Mouse (Mus musculus): Measurements from ENCODE around the gene Tctn1.
"Not testable (repeated sequence)": the region's sequence is repeated elsewhere in the genome, so short reads cannot be mapped to it uniquely, and the experiment has no call there.

The Tctn1 gene

DNA sequence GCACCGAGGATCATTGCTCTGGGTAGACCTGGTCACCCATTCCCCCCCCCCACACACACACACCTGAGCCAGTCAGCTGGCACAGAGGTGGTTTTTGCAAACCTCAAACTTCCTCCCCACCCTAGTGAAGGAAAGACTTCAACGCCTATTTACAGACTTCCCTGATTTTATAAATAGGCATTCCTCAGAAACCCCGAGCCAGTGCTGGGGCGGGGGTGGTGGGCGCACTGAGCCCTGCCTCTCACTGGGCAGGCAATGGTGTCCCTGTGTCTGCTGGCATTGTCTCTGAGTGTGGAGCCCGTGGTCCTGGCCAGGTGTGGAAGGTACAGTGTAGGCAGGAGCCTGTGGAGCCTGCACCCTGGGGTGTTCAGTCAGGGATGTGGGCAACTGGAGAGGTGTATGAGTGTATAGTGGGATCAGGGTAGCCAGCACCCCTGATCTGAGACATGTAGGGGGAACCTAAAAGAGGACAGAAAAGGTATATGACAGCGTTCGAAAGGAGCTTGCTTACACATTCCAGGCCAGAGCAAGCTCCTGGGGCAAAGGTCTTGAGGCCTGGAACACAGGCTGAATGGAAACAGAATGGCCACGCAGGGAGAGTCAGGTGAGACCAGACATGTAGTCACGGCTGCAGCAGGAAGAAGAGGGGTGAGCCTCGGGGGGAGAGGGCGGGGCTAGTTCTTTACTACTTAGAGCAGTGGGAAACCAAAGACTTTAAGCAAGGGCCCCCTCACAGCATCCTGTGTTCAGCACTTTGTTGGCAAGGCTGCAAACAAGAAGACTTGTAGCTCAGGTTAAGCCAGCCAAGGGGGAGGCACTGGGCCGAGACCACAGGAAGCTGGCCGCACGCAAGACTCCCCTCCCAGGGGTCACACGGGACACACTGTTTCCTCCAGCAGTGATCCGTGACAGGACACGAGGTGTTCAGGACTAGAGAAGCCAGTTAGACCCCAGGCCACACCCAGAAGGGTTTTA, 44.3 kb downstream of the Tctn1 start:
- no peak for DNase-seq (ENCODE audit: low read depth, low spot score)

DNA sequence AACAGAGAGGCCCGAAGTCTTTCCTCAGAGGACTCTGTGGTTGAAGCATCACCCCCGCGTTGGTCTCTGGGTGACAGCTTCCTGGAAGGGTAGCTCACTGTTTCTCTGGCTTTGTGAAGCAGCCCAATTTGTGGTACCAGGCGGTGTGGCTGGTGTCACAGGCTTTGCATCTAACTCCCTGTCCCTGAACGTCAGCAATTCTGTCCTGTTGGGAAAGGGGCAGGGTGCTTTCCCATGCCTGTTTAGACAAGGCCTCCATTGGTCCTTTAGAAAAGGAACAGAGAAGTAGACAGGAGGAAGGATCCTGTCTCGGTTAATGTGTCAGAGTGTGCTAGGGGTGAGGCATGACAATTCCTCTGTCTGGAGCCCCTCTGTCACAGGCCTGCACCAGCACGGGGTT, 45.3 kb downstream of the Tctn1 start:
- DNase-seq (ENCODE audit: low read depth, low spot score): no peak

DNA sequence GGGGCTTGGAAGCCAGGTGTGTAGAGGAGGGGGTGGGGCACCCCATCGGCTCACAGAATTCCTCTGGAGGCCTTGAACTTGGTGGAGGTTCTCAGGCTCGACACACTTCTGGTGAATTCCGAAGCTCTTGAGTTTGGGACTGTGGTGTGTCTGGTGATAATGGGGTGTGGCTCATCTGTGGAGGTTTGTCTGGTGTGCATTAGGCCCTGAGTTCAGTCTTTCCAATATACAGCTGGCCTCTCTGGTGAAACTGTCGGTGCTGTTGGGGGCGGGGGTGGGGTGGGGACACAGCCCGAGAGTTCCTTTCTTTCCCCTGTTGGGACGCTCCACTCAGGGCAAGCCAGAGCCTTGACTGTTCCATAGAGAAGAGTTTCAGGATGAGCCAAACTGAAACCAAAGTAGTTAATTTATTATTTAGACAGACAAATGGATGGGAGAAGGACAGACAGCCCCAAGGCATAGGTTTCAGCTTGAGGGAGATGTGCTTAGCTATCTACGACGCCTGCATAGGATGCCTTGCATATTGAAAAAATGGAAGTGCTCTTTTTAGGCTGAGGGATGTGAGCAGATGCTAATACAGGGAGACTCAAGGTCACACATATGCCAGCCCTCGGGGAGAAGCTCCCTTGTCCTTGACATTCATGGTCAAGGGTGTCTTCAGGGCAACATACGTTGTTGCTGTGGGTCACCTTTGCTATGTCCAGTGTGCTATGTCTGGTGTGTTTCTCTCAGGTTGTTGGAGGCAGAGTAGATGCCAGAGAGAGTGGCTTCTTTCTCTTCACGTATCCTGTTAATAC, 46.0 kb downstream of the Tctn1 start:
- no peak for DNase-seq (ENCODE audit: low read depth, low spot score)

DNA sequence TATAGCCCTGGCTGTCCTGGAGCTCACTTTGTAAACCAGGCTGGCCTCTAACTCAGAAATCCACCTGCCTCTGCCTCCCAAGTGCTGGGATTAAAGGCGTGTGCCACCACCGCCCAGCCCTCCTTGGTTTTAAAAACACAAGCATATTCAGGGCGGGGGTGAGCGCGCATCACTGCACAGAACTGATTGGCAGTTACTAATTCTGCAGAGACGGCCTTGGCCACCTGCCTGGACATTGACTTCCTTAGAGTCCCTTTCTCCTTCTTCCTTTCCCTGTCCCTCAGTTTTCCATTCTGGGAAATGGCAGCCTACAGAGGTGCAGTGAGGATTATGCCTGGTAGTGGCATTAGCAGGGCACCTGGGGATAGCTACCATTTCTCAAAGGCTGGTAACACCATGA, 46.6 kb downstream of the Tctn1 start:
- DNase-seq (ENCODE audit: low read depth, low spot score): no peak

DNA sequence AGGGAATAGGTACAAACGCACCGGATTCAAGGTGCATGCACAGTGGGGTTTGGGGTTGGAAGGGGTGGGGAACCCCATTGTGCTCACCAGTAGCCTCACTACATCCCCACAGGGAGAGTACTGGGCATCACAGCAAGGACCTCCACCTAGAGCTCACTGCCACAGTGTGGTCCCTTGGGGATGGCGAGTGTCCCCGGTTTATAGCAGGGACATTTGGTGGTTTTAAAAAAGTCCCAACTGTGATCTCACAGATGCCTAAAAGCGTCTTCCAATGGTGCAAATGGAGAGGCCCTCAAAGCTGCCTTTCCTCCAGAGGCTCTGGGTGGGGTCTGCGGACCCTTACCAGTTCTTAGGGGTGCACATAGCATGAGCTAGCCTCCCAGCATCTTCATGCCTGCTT, 50.4 kb downstream of the Tctn1 start:
- DNase-seq (ENCODE audit: low read depth, low spot score): no peak

DNA sequence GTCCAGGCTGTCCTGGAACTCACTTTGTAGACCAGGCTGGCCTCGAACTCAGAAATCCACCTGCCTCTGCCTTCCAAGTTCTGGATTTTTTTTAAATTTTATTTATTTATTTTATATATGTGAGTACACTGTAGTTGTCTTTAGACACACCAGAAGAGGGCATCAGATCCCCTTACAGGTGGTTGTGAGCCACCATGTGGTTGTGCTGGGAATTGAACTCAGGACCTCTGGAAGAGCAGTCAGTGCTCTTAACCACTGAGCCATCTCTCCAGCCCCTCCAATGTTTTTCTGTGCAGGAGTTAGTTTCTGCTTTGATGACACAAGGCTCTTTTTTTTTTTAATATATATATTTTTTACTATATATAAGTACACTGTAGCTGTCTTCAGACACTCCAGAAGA, 51.4 kb downstream of the Tctn1 start:
- not testable (repeated sequence) for DNase-seq (ENCODE audit: low read depth, low spot score)

DNA sequence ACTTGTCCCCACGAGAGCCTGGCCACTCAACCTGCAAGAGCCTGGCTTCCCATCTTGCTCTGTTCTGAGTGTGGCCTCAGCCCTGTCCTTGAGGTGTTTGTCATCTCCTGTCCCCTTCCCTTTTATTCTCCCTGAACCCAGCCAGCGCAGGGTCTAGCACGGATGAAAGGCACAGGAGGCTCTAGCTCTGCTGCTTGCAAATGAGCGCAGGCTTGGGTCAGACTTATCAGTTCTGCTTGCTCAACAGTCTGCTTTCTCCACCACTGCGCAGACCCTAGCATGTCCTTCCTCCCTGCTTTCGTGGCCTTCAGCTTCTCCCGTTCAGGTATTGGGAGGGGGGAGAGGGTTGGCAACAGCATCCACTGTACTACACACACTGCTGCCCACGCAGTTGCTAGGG, 52.1 kb downstream of the Tctn1 start:
- DNase-seq (ENCODE audit: low read depth, low spot score): no peak

DNA sequence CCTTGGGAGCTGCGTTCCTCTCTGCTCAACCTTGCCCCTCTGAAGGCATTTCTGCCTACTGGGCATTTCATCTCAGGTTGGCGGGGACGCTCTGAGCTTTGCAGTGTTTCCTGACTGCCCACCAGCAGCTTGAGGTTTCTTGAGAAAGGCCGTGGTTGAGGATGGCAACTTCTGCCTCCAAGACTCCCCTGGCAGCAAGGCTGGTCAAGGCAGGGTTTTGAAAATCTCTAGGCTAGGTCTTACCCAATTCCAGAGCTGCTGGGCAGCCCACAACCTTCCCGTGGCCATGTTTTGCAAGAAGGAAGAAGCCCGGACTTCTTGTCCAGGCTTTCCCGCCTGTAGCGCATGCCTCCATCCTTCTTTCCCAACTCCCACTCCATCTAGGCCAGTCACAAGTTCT, 53.4 kb downstream of the Tctn1 start:
- no peak for DNase-seq (ENCODE audit: low read depth, low spot score)

DNA sequence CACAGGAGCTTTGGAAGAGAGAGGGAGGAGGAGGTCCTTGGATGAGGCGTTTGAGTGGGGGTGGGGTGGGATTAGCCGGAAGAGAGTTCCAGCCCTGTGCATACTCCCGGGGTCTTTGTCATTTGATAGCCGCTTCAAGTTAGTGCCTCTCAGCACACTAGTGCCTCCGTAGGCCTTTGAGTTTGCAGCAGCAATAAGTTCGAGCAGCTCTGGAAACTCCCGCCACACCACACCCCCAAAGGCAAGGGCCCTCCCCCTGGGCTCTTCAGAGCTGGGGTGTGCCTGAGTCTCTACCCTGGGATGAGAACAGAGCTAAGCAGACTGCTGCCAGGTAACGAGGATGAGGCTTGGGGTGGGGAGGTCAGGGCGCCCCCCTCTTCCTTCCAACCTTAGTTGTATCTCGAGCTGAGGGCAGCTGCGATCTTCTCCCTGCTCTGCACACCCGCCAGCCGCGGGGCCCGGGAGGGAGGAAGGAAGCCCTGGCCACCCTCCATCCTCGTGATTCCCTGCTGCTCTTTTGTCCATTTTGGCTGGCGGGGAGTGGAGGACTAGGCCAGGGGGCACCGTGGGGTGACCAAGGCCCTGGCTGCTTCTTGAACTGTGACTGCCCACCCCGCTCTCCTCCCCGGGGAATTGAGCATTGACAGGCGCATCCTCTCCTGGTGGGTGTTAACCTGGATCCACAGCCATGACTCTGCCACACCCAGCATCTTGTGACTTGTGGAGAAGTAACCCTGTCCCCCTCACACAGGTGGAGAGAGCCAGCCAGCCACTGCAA, 54.5 kb downstream of the Tctn1 start:
- DNase-seq (ENCODE audit: low read depth, low spot score): no peak

DNA sequence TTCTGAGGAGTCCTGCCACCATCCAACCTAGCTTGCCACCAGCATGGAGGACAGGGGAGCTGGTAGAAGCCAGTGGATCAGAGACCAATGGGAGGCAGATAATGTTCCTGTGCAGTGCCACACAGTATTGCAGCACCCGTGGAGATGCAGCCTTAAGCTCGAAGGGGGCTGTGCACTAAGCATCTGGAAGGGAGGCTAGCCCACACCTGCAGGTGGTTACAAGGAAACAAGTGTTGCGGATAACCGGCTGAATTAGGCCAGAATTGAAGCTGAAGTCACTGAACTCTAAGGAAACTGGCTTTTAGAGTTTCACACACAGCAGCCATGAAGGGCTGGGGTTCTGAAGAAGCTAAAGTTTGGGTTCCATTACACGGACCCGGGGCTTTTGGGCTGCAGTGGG, 55.4 kb downstream of the Tctn1 start:
- no peak for DNase-seq (ENCODE audit: low read depth, low spot score)

DNA sequence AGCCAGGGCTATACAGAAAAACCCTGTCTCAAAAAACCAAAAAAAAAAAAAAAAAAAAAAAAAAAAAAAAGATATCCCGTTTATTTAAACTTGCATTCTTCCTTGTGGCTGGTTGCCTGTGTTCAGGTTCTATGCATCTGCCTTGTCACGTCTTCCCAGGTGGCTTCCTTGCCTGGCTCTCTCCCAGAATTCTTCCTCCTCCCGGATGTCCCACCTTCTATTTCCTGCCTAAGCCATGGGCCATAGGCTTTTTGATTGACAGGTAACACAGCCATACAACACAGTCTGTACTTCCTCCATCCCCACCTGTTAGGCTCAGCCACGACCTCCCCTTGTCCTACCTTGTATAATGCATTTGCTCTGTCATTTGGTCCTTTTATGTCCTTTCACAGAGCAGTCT, 57.8 kb downstream of the Tctn1 start, which contains the start of gene Hvcn1:
TSS of gene Hvcn1 (plus strand) at position 330 of the 400 bp plus-strand sequence.
- DNase-seq (ENCODE audit: low read depth, low spot score): no peak

DNA sequence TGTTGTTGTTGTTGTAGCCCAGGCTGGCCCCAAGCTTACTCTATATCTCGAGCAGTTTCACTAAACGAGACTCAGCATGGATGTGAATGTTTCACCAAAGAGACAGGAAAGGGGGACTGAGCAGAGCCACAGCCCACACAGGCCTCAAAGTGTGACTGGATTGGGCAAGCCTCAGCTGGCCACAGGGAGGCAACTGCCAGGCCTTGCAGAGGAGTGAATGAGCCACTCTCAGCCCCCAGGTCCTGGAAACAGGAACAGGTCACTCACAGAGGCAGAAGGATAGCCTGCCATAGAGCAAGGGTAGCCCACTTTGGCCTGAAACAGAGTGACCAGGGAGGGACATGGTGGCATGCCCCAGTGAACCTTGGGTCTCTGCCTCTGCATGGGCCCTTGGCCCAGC, 60.1 kb downstream of the Tctn1 start:
- no peak for DNase-seq (ENCODE audit: low read depth, low spot score)

DNA sequence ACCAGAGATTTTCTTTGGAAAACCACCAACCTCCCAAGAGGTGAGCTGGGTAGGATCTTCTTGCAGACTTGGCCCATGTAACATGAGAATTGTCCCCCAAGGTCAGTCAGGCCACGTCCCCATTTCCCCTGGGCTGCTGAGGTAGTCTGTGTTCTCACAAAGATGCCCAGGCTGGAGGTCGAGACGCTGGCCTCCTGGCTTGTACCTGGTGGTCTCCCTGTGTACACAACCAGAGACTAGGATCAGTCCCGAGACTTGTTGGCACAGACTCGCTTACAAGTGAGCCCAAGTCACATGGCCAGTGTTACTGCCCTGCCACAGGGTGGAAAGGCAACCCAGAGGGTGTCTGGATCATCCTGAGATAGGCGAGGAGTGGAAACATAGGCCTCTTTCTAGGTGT, 62.4 kb downstream of the Tctn1 start:
- DNase-seq (ENCODE audit: low read depth, low spot score): no peak

DNA sequence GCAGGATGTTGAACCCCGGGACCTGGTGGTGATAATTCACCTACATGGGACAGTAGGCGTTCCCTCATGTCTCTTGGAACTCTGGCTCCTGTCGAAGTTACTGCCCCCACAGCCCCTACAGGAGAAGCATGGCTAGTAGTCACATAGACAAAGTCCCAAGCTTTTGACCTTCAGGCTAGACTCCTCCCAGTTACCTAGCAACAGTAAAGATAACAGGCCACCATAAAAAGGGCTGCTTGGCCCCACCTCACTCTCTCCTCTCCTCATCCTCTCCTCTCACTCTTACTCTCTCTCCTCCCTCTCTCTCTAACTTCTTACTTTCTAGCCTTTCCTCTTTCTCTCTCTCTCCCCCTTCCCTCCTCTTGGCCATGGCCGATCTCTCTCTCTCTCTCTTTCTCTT, 63.4 kb downstream of the Tctn1 start:
- DNase-seq (ENCODE audit: low read depth, low spot score): no peak

DNA sequence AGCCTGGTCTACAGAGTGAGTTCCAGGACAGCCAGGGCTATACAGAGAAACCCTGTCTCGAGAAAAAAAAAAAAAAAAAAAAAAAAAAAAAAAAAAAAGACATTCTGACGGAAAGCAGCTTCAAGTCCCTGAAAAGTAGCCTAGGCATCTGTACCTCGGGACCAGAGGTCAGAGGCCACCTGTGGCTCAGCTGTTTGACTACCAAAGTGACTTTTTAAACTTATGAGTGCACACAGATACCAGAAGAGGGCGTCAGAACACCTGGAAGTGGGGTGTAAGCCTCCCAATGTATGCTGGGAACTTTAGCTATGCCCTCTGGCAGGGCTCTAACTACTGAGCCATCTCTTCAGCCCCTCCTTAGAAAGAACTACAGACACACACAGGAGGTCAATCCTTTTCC, 71.9 kb downstream of the Tctn1 start:
- DNase-seq (ENCODE audit: low read depth, low spot score): no peak

DNA sequence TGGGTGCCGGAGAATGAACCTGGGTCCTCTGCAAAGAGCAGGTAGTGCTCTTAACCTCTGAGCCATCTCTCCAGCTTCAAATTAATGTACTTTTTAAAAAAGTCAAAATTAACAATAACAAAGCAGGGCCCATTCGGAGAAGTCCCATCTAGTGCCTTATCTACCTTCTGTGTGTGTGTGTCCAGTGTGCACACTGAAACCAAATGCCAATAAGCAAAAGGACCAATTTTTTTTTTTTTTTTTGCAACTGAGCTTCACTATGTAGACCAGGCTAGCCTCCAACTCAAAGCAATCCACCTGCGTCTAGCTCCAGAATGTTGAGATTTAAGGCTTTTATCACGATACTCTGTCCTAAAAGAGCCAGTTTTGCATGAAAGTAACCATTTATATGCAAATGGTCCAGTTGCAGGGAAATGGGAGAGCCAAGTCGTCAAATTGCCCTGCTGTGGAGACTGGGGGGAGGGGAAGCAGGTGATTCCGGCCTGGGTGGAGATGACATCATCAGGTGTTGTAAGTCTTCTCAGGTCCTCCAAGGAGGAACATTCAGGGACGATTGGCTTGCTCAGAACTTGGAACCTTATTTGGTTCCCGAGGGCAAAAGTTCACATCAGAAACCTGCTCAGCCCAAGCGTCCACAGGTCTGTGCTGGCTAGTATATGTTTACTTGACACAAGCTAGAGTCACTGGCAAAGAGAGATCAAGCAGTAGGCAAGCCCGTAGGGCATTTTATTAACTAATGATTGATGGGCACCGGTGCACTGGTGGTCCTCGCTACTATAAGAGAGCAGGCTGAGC, 72.8 kb downstream of the Tctn1 start:
- DNase-seq (ENCODE audit: low read depth, low spot score): no peak

DNA sequence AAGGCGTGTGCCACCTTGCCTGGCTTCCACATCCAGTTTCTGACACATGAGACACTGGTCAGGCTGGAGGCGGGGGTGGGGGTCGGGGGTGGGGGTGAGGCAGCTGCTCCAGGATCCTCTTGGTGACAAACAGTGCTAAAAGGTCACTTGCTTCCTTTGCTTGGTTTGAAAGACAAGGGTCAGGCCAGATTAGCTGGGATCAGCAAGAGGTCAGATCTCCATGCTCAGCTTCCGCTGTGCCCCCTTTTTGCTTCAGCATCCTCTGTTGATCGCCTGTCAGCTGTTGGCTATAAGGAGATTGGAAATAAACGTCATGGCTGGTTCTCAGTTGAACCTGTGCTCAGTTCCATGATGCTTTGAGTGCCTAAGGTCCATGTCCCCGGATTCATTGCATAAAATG, 73.8 kb downstream of the Tctn1 start:
- no peak for DNase-seq (ENCODE audit: low read depth, low spot score)

DNA sequence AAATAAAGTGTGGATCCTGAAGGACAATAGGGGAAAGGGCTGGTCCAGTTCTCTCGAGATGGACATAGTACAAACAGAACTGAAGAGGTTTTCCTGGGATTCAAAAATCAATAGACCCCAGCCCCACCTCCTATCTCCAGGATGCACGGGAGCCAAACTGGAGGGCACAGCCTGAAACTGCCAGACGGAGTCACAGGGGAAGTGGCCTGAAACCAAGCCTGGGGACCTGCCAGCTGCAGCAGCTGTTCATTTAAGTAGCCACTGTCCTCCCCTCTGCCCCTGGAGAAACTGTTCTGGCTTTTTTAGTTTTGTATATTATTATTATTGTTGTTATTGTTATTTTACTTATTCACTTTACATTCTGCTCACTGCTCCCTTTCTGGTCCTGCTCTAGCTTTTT, 75.1 kb downstream of the Tctn1 start:
- no peak for DNase-seq (ENCODE audit: low read depth, low spot score)

All from brain, embryonic 18.5 days (tissue).